Mouse (Mus musculus) testis, adult 10 weeks (tissue): ENCODE results near the gene Gm9803. TPM values are rescaled to one million over a fixed set of nuclear protein-coding genes. Genes with fewer than 3 reads are reported as not detected.

Experiments used
- polyA plus RNA-seq: library from polyadenylated mRNA; stranded (reverse); fragments of 350-450 nt; fragmentation: Illumina TruSeq; extraction: RNeasy Lipid Tissue Mini Kit (QIAGEN cat#74804); gene quantifications from one replicate; pipeline ENCODE4 v1.2.3, GENCODE M21; 2014; ENCODE audit warnings: low read depth, low replicate concordance

Gm9803 gene
- polyA plus RNA-seq = 7.7 TPM

GRCm38 (mm10) chr10:43523931-43524330, at the start of gene Gm9803:
Gene Gm9803 (plus strand): TSS chr10:43524084.

GRCm38 (mm10) chr10:43478751-43479435, 45.0 kb upstream of the Gm9803 start, which contains the start of gene Bend3:
Gene Bend3 (plus strand): TSS chr10:43478831.

GRCm38 (mm10) chr10:43540442-43541152, 16.7 kb downstream of the Gm9803 start, which contains the start of gene 1700021F05Rik:
Gene 1700021F05Rik (minus strand): TSS chr10:43540994.

Other genes starting within 250 kb of the Gm9803 start
- gene Bend3, start 45.3 kb upstream of the Gm9803 start, polyA plus RNA-seq = 1.1 TPM
- 57.9 TPM for gene 1700021F05Rik, start 16.9 kb downstream of the Gm9803 start, polyA plus RNA-seq
- 15.3 TPM for gene Cd24a, start 54.2 kb downstream of the Gm9803 start, polyA plus RNA-seq